Mouse (Mus musculus): Measurements from ENCODE around the gene Nub1. TPM values are rescaled to one million over a fixed set of nuclear protein-coding genes. Genes with fewer than 3 reads are reported as not detected.

Gene Nub1
- polyA plus RNA-seq, 1 experiment = 33.8 TPM

GRCm38 (mm10) chr5:24737595-24737994 is 52.3 kb downstream of the Nub1 start:
- TF ChIP-seq CTCF (IDR thresholded peaks at IDR 0.05; ENCODE audit: extremely low read depth, insufficient read depth, insufficient read length, insufficient replicate concordance) (no peak), POLR2A (IDR thresholded peaks at IDR 0.05; ENCODE audit: low read depth, low read length) (no peak)
- Histone ChIP-seq H3K4me3 (ENCODE audit: extremely low read depth, insufficient read depth, insufficient read length) (no peak overlapping the region), H3K27me3 (ENCODE audit: control insufficient read depth, insufficient read depth, low read length) (no peaks in the 10 kb centered on the region), H3K36me3 (ENCODE audit: control insufficient read depth, insufficient read depth, low read length) (no peaks in the 10 kb centered on the region), H3K27ac (ENCODE audit: insufficient read depth, low read length) (no peak overlapping the region), H3K4me1 (ENCODE audit: control insufficient read depth, insufficient read depth, insufficient read length) (peaks cover 7% of the 10 kb centered on the region; the same call in 1 of the 2 replicates)
- no peak for DNase-seq (ENCODE audit: low read depth in 1 of 2, low spot score in 2 of 2)
- WGBS = 92% methylated on average over 10 of the region's 10 CpGs

- no peak overlapping the region for H3K27ac ChIP-seq (ENCODE audit: insufficient read depth, low read length)
- peaks cover 7% of the 10 kb centered on the region; the same call in 1 of the 2 replicates for H3K4me1 ChIP-seq (ENCODE audit: control insufficient read depth, insufficient read depth, insufficient read length)
- 79% methylated on average over 1 of the region's 1 CpGs for WGBS
- H3K36me3 ChIP-seq (ENCODE audit: control insufficient read depth, insufficient read depth, low read length) = no peaks in the 10 kb centered on the region
- no peaks in the 10 kb centered on the region for H3K27me3 ChIP-seq (ENCODE audit: control insufficient read depth, insufficient read depth, low read length)
- no peak for TF ChIP-seq CTCF (IDR thresholded peaks at IDR 0.05; ENCODE audit: extremely low read depth, insufficient read depth, insufficient read length, insufficient replicate concordance)
- no peak for TF ChIP-seq POLR2A (IDR thresholded peaks at IDR 0.05; ENCODE audit: low read depth, low read length)
- H3K4me3 ChIP-seq (ENCODE audit: extremely low read depth, insufficient read depth, insufficient read length) = no peak overlapping the region
- DNase-seq (ENCODE audit: low read depth in 1 of 2, low spot score in 2 of 2) = no peak
Observed at GRCm38 (mm10) chr5:24738517-24738916, 53.2 kb downstream of the Nub1 start.

GRCm38 (mm10) chr5:24739141-24739753 is 53.9 kb downstream of the Nub1 start:
- H3K27ac ChIP-seq (ENCODE audit: insufficient read depth, low read length) = peak overlapping the region; percentile 25
- TF ChIP-seq POLR2A (IDR thresholded peaks at IDR 0.05; ENCODE audit: low read depth, low read length) = no peak
- no peak for TF ChIP-seq CTCF (IDR thresholded peaks at IDR 0.05; ENCODE audit: extremely low read depth, insufficient read depth, insufficient read length, insufficient replicate concordance)
- no peak overlapping the region for H3K4me3 ChIP-seq (ENCODE audit: extremely low read depth, insufficient read depth, insufficient read length)
- peaks cover 7% of the 10 kb centered on the region; the same call in 1 of the 2 replicates for H3K4me1 ChIP-seq (ENCODE audit: control insufficient read depth, insufficient read depth, insufficient read length)
- no peaks in the 10 kb centered on the region for H3K36me3 ChIP-seq (ENCODE audit: control insufficient read depth, insufficient read depth, low read length)
- no peaks in the 10 kb centered on the region for H3K27me3 ChIP-seq (ENCODE audit: control insufficient read depth, insufficient read depth, low read length)
- peak in 1 of 2 experiments; percentile 79 for DNase-seq (ENCODE audit: low read depth in 1 of 2, low spot score in 2 of 2)
- 12% methylated on average over 15 of the region's 15 CpGs for WGBS

- Histone ChIP-seq H3K27me3 (ENCODE audit: control insufficient read depth, insufficient read depth, low read length) (no peaks in the 10 kb centered on the region), H3K36me3 (ENCODE audit: control insufficient read depth, insufficient read depth, low read length) (no peaks in the 10 kb centered on the region), H3K4me3 (ENCODE audit: extremely low read depth, insufficient read depth, insufficient read length) (no peak overlapping the region), H3K27ac (ENCODE audit: insufficient read depth, low read length) (no peak overlapping the region), H3K4me1 (ENCODE audit: control insufficient read depth, insufficient read depth, insufficient read length) (peaks cover 7% of the 10 kb centered on the region; the same call in 1 of the 2 replicates)
- WGBS = 92% methylated on average over 15 of the region's 15 CpGs
- no peak for DNase-seq (ENCODE audit: low read depth in 1 of 2, low spot score in 2 of 2)
- no peak for TF ChIP-seq CTCF (IDR thresholded peaks at IDR 0.05; ENCODE audit: extremely low read depth, insufficient read depth, insufficient read length, insufficient replicate concordance)
- no peak for TF ChIP-seq POLR2A (IDR thresholded peaks at IDR 0.05; ENCODE audit: low read depth, low read length)
Observed at GRCm38 (mm10) chr5:24741172-24741885, 56.0 kb downstream of the Nub1 start.

GRCm38 (mm10) chr5:24743956-24744355 is 58.6 kb downstream of the Nub1 start:
- no peak overlapping the region for H3K4me3 ChIP-seq (ENCODE audit: extremely low read depth, insufficient read depth, insufficient read length)
- no peaks in the 10 kb centered on the region for H3K27me3 ChIP-seq (ENCODE audit: control insufficient read depth, insufficient read depth, low read length)
- no peak overlapping the region for H3K27ac ChIP-seq (ENCODE audit: insufficient read depth, low read length)
- H3K36me3 ChIP-seq (ENCODE audit: control insufficient read depth, insufficient read depth, low read length) = no peaks in the 10 kb centered on the region
- 92% methylated on average over 10 of the region's 10 CpGs for WGBS
- peaks cover 5% of the 10 kb centered on the region; the same call in 1 of the 2 replicates for H3K4me1 ChIP-seq (ENCODE audit: control insufficient read depth, insufficient read depth, insufficient read length)
- DNase-seq (ENCODE audit: low read depth in 1 of 2, low spot score in 2 of 2) = no peak
- TF ChIP-seq CTCF (IDR thresholded peaks at IDR 0.05; ENCODE audit: extremely low read depth, insufficient read depth, insufficient read length, insufficient replicate concordance) (no peak), POLR2A (IDR thresholded peaks at IDR 0.05; ENCODE audit: low read depth, low read length) (no peak)

- no peak for DNase-seq (ENCODE audit: low read depth in 1 of 2, low spot score in 2 of 2)
- Histone ChIP-seq H3K4me3 (ENCODE audit: extremely low read depth, insufficient read depth, insufficient read length) (no peak overlapping the region), H3K27me3 (ENCODE audit: control insufficient read depth, insufficient read depth, low read length) (no peaks in the 10 kb centered on the region), H3K36me3 (ENCODE audit: control insufficient read depth, insufficient read depth, low read length) (no peaks in the 10 kb centered on the region), H3K27ac (ENCODE audit: insufficient read depth, low read length) (no peak overlapping the region), H3K4me1 (ENCODE audit: control insufficient read depth, insufficient read depth, insufficient read length) (peaks cover 12% of the 10 kb centered on the region; the same call in 1 of the 2 replicates)
- TF ChIP-seq POLR2A (IDR thresholded peaks at IDR 0.05; ENCODE audit: low read depth, low read length) (no peak), CTCF (IDR thresholded peaks at IDR 0.05; ENCODE audit: extremely low read depth, insufficient read depth, insufficient read length, insufficient replicate concordance) (no peak)
- WGBS = 60% methylated on average over 6 of the region's 6 CpGs
Observed at GRCm38 (mm10) chr5:24747533-24747932, 62.2 kb downstream of the Nub1 start.

Measured in spleen, adult 2 months (tissue).